ENCODE assay signal across 10 mouse cellular contexts in genomic region chr4:107701116-107701515, GRCm38 (mm10). TPM values are rescaled to one million over a fixed set of nuclear protein-coding genes. Genes with fewer than 3 reads are reported as not detected.
DNase-seq lines count a peak whose midpoint lies in the region; ATAC-seq and TF ChIP-seq lines count a peak whose summit lies in the region.
"Had no signal": no experiment of that assay in that cellular context is flagged by ENCODE, and none has a peak within 500 bp of the region (broad histone marks: within the 10 kb centered on the region; RNA-seq: fewer than 3 reads in every experiment).

No protein-coding gene starts in this region.

- no peaks in the 10 kb centered on the region for H3K27me3 ChIP-seq in intestine, embryonic 14.5 days (replicated peaks; ENCODE audit: control insufficient read depth, insufficient read depth, low read length)
- H3K27me3 ChIP-seq in intestine, embryonic 15.5 days (replicated peaks): no peaks in the 10 kb centered on the region
- H3K27me3 ChIP-seq: embryonic facial prominence, embryonic 15.5 days had no signal

- no peak overlapping the region for H3K4me3 ChIP-seq in intestine, embryonic 14.5 days (ENCODE audit: low read depth, low read length)
- no peak overlapping the region for H3K4me3 ChIP-seq in intestine, embryonic 15.5 days (replicated peaks)
- no peak overlapping the region for H3K4me3 ChIP-seq in ES-E14 (ENCODE audit: insufficient read depth in 1 of 2, low read depth in 1 of 2, low read length in 2 of 2, poor library complexity in 1 of 2, severe bottlenecking in 1 of 2)
- H3K4me3 ChIP-seq: embryonic facial prominence, embryonic 15.5 days; limb, embryonic 13.5 days had no signal

- ATAC-seq in intestine, embryonic 14.5 days (replicated peaks; ENCODE audit: low FRiP score, low TSS enrichment, low read depth): no peak
- ATAC-seq in intestine, embryonic 15.5 days: no peak

- in situ Hi-C loops in ES-E14 (cut with MboI; ENCODE audit: low sequenced_read_pairs in 2 of 2, unreplicated experiment in 2 of 2): no loop called here

- peak; percentile 77 for DNase-seq in intestine, embryonic 14.5 days (ENCODE audit: low spot score)
- DNase-seq in ES-E14 (ENCODE audit: low read depth, low spot score) (peak; percentile 66), MN1 (ENCODE audit: low spot score) (no peak)
- peak; percentile 72 for DNase-seq in brain, adult 2 months (ENCODE audit: low read depth, low spot score)
- DNase-seq in frontal cortex, postnatal 25 days (ENCODE audit: low spot score in 2 of 2): peak; percentile 44 to 56
- DNase-seq in left cerebral cortex, adult 18-20 months (ENCODE audit: low spot score in 2 of 2): peak; percentile 47 to 75
- peak; percentile 87 for DNase-seq in retina, embryonic 14.5 days (ENCODE audit: low spot score)

- H3K27ac ChIP-seq in intestine, embryonic 14.5 days (ENCODE audit: low read depth): no peak overlapping the region
- no peak overlapping the region for H3K27ac ChIP-seq in intestine, embryonic 15.5 days
- no peak overlapping the region for H3K27ac ChIP-seq in ES-E14 (ENCODE audit: insufficient read depth, low read depth, low read length, poor library complexity, severe bottlenecking)
- H3K27ac ChIP-seq: embryonic facial prominence, embryonic 15.5 days; limb, embryonic 13.5 days had no signal

- H3K9ac ChIP-seq in intestine, embryonic 14.5 days (ENCODE audit: low read length): no peak overlapping the region
- no peak overlapping the region for H3K9ac ChIP-seq in intestine, embryonic 15.5 days
- no peak overlapping the region for H3K9ac ChIP-seq in ES-E14 (ENCODE audit: insufficient read depth, low read depth, low read length, poor library complexity, severe bottlenecking)
- H3K9ac ChIP-seq: embryonic facial prominence, embryonic 15.5 days; limb, embryonic 13.5 days had no signal

- no peaks in the 10 kb centered on the region for H3K36me3 ChIP-seq in intestine, embryonic 14.5 days (ENCODE audit: control insufficient read depth, insufficient read depth, low read length)
- no peaks in the 10 kb centered on the region for H3K36me3 ChIP-seq in intestine, embryonic 15.5 days
- no peaks in the 10 kb centered on the region for H3K36me3 ChIP-seq in ES-E14 (ENCODE audit: control insufficient read depth, insufficient read depth, low read length, poor library complexity, severe bottlenecking)
- H3K36me3 ChIP-seq: embryonic facial prominence, embryonic 15.5 days; limb, embryonic 13.5 days had no signal

- H3K9me3 ChIP-seq in intestine, embryonic 14.5 days (ENCODE audit: control insufficient read depth, low read length): no peaks in the 10 kb centered on the region
- no peaks in the 10 kb centered on the region for H3K9me3 ChIP-seq in intestine, embryonic 15.5 days
- H3K9me3 ChIP-seq in ES-E14 (ENCODE audit: control insufficient read depth, insufficient read depth, low read depth, low read length): no peaks in the 10 kb centered on the region
- H3K9me3 ChIP-seq: embryonic facial prominence, embryonic 15.5 days; limb, embryonic 13.5 days had no signal

- H3K4me1 ChIP-seq in intestine, embryonic 14.5 days (replicated peaks; ENCODE audit: control insufficient read depth, insufficient read depth, low read length): 0 out of 2 replicates have a peak, but pooled peaks cover 5% of the 10 kb centered on the region
- no peaks in the 10 kb centered on the region for H3K4me1 ChIP-seq in intestine, embryonic 15.5 days (replicated peaks)
- H3K4me1 ChIP-seq in ES-E14 (ENCODE audit: control insufficient read depth in 2 of 2, insufficient read depth in 2 of 2, low read length in 2 of 2, poor library complexity in 1 of 2): no peaks in the 10 kb centered on the region

- 30% methylated on average over 11 of the region's 11 CpGs for WGBS in intestine, embryonic 14.5 days
- 34% methylated on average over 11 of the region's 11 CpGs for WGBS in intestine, embryonic 15.5 days

- H3K4me2 ChIP-seq in intestine, embryonic 14.5 days (ENCODE audit: low read length): no peak overlapping the region
- H3K4me2 ChIP-seq in intestine, embryonic 15.5 days (replicated peaks): no peak overlapping the region
- H3K4me2 ChIP-seq: embryonic facial prominence, embryonic 15.5 days; limb, embryonic 13.5 days had no signal

TF ChIP-seq in ES-E14, 5 proteins besides CTCF, POLR2A, EP300 and RAD21:
- TF ChIP-seq ZC3H11A (IDR thresholded peaks at IDR 0.05; ENCODE audit: borderline replicate concordance, low read depth, low read length): 0 out of 2 replicates have a peak, but pooled peaks have one; percentile 32
- no peak for TF ChIP-seq ZNF384 (IDR thresholded peaks at IDR 0.05; ENCODE audit: low read depth, low read length)
TF ChIP-seq in ES-E14: peak in this region for 1.

RNA-seq across cellular contexts. Expression of gene Dmrtb1, which starts 17.1 kb away (rescaled TPM):
- not detected in 2 replicates for polyA plus RNA-seq in intestine, embryonic 14.5 days (2014; fragmentation: Nextera tagmentation; extraction: Ambion mirVana)
- not detected in 2 replicates for polyA plus RNA-seq in intestine, embryonic 15.5 days (2015; fragmentation: Nextera tagmentation; extraction: Ambion mirVana)
- 1.7 and 2.2 TPM in 2 replicates for total RNA-seq in ES-E14 (2012; rRNA removed)
- total RNA-seq in left cerebral cortex, adult 18-20 months (2021): under 1 TPM in 1 of 2 experiments, not detected in 1; 0.46 TPM
